Comparison of ENCODE assay signal across 18 mouse cellular contexts in genomic region chr7:143505411-143505810, GRCm38 (mm10). TPM values are rescaled to one million over a fixed set of nuclear protein-coding genes. Genes with fewer than 3 reads are reported as not detected.
DNase-seq lines count a peak whose midpoint lies in the region; ATAC-seq and TF ChIP-seq lines count a peak whose summit lies in the region.
"Had no signal": no experiment of that assay in that cellular context is flagged by ENCODE, and none has a peak within 500 bp of the region (broad histone marks: within the 10 kb centered on the region; RNA-seq: fewer than 3 reads in every experiment).

No protein-coding gene starts in this region.

- peaks cover 42% of the 10 kb centered on the region for H3K27me3 ChIP-seq in E14TG2a.4 (ENCODE audit: insufficient read depth, low read length)
- no peaks in the 10 kb centered on the region for H3K27me3 ChIP-seq in MEL (ENCODE audit: control insufficient read depth in 1 of 2, insufficient read depth in 2 of 2, low read length in 2 of 2)

- peaks cover 5% of the 10 kb centered on the region; the same call in 1 of the 2 replicates for H3K36me3 ChIP-seq in E14TG2a.4 (ENCODE audit: insufficient read depth, low read length)
- peaks cover 0 to 6% of the 10 kb centered on the region in 2 experiments; a peak in 2 of 4 replicates for H3K36me3 ChIP-seq in MEL (ENCODE audit: control insufficient read depth in 1 of 2, insufficient read depth in 2 of 2, low read length in 2 of 2)
- H3K36me3 ChIP-seq: embryonic facial prominence, embryonic 15.5 days; forebrain, embryonic 15.5 days had no signal

- no peak for TF ChIP-seq RAD21 in MEL (IDR thresholded peaks at IDR 0.05; ENCODE audit: low read depth, low read length)

- TF ChIP-seq POLR2A in MEL (IDR thresholded peaks at IDR 0.05; ENCODE audit: control insufficient read depth in 1 of 2, insufficient read depth in 1 of 2, low read depth in 1 of 2, low read length in 2 of 2, poor library complexity in 1 of 2), result no peak

- H3K4me1 ChIP-seq in E14TG2a.4 (replicated peaks; ENCODE audit: low read depth, low read length) (peaks cover 55% of the 10 kb centered on the region), MEL (ENCODE audit: control insufficient read depth in 1 of 2, insufficient read depth in 2 of 2, low read length in 2 of 2) (peaks cover 5 to 14% of the 10 kb centered on the region in 2 experiments; a peak in 3 of 4 replicates)

- TF ChIP-seq EP300 in MEL (IDR thresholded peaks at IDR 0.05; ENCODE audit: low read depth in 1 of 2, low read length in 2 of 2), result no peak

- H3K9ac ChIP-seq in MEL (ENCODE audit: control insufficient read depth, low read depth, low read length, poor library complexity, severe bottlenecking), result no peak overlapping the region
- H3K9ac ChIP-seq: embryonic facial prominence, embryonic 13.5 days; embryonic facial prominence, embryonic 15.5 days; forebrain, embryonic 13.5 days; forebrain, embryonic 15.5 days; forebrain, postnatal 0 days had no signal

- DNase-seq in MEL (ENCODE audit: low read depth, low spot score) (peak; percentile 58), R1 (ENCODE audit: low read depth, low spot score) (peak; percentile 59)
- no peak for DNase-seq in B cell, adult 2 months
- DNase-seq in retina, postnatal 1 day, result no peak
- DNase-seq: cerebellum, adult 9-11 months had no signal

- H3K79me2 ChIP-seq in MEL (ENCODE audit: control insufficient read depth, insufficient read depth, low read length, poor library complexity), result peaks cover 10% of the 10 kb centered on the region

- no peak overlapping the region for H3K27ac ChIP-seq in MEL (ENCODE audit: control insufficient read depth, low read depth, low read length)
- H3K27ac ChIP-seq: embryonic facial prominence, embryonic 13.5 days; embryonic facial prominence, embryonic 15.5 days; forebrain, embryonic 13.5 days; forebrain, embryonic 15.5 days had no signal

- ATAC-seq in erythroid progenitor cell, adult 5-6 weeks (replicated peaks; ENCODE audit: low FRiP score, poor library complexity, severe bottlenecking), result no peak
- ATAC-seq: activated CD4-positive, CD25-positive, alpha-beta regulatory T cell, adult 4 months; forebrain, embryonic 13.5 days; forebrain, embryonic 15.5 days; Patski had no signal

- no peak for TF ChIP-seq CTCF in E14TG2a.4 (conservative IDR thresholded peaks at IDR 0.05; ENCODE audit: low read length)
- TF ChIP-seq CTCF in MEL (IDR thresholded peaks at IDR 0.05 in 2 of 3, conservative IDR thresholded peaks at IDR 0.05 in 1 of 3; ENCODE audit: control insufficient read depth in 1 of 3, insufficient read depth in 1 of 3, low read depth in 2 of 3, low read length in 3 of 3, poor library complexity in 1 of 3, severe bottlenecking in 1 of 3), result no peak

- H3K9me3 ChIP-seq in E14TG2a.4 (ENCODE audit: low read length), result no peaks in the 10 kb centered on the region
- H3K9me3 ChIP-seq in MEL (replicated peaks; ENCODE audit: insufficient read depth, low read length), result no peaks in the 10 kb centered on the region
- H3K9me3 ChIP-seq: embryonic facial prominence, embryonic 13.5 days; embryonic facial prominence, embryonic 15.5 days; forebrain, embryonic 13.5 days; forebrain, embryonic 15.5 days had no signal

- H3K4me3 ChIP-seq in E14TG2a.4 (replicated peaks; ENCODE audit: low read length) (peak overlapping the region; percentile 45), MEL (ENCODE audit: control insufficient read depth in 1 of 2, insufficient read depth in 1 of 2, low read depth in 2 of 2, low read length in 2 of 2) (no peak overlapping the region)
- H3K4me3 ChIP-seq: embryonic facial prominence, embryonic 13.5 days; embryonic facial prominence, embryonic 15.5 days; erythroblast, embryonic 14.5 days; forebrain, embryonic 13.5 days; forebrain, embryonic 15.5 days had no signal

TF ChIP-seq in MEL, 35 proteins besides CTCF, POLR2A, EP300 and RAD21:
- TF ChIP-seq GATA1 (IDR thresholded peaks at IDR 0.05; ENCODE audit: low read depth, low read length) (no peak), TBP (IDR thresholded peaks at IDR 0.05; ENCODE audit: low read depth, low read length) (no peak), USF2 (IDR thresholded peaks at IDR 0.05; ENCODE audit: borderline replicate concordance in 1 of 2, insufficient read depth in 1 of 2, low read depth in 1 of 2, low read length in 2 of 2) (no peak), SMC3 (IDR thresholded peaks at IDR 0.05; ENCODE audit: low read depth, low read length) (no peak), TCF12 (IDR thresholded peaks at IDR 0.05; ENCODE audit: low read depth, low read length) (no peak), ZC3H11A (IDR thresholded peaks at IDR 0.05; ENCODE audit: low read depth, low read length) (no peak), TAL1 (IDR thresholded peaks at IDR 0.05; ENCODE audit: low read length) (no peak), UBTF (IDR thresholded peaks at IDR 0.05; ENCODE audit: borderline replicate concordance, insufficient read depth, low read depth, low read length) (no peak), MYB (IDR thresholded peaks at IDR 0.05; ENCODE audit: low read depth, low read length) (no peak), BHLHE40 (IDR thresholded peaks at IDR 0.05; ENCODE audit: borderline replicate concordance, low read depth, low read length) (no peak), MAFK (IDR thresholded peaks at IDR 0.05; ENCODE audit: borderline replicate concordance, low read depth, low read length) (no peak), E2F4 (IDR thresholded peaks at IDR 0.05; ENCODE audit: borderline replicate concordance, low read depth, low read length) (no peak)

RNA-seq across cellular contexts. Expression of gene Phlda2, which starts 2.5 kb away (rescaled TPM):
- total RNA-seq in MEL (2012; rRNA removed), result 152 and 160 TPM in 2 replicates
- polyA plus RNA-seq in MEL (2012; ENCODE audit: insufficient read depth in 1 of 2, insufficient read length in 2 of 2, low read depth in 1 of 2, low replicate concordance in 2 of 2, missing spikeins in 1 of 2), result 100 to 1,000 TPM in 1 of 2 experiments, not detected in 1; 253 TPM
- not detected in 2 replicates for total RNA-seq in erythroid progenitor cell, adult 5-6 weeks (2015; ENCODE audit: low replicate concordance)
- total RNA-seq in erythroid progenitor cell, adult 5-6 weeks (2017; ENCODE audit: low replicate concordance), result not detected in 2 replicates
- total RNA-seq: forebrain, postnatal 0 days; gastrocnemius, adult 18-20 months had no signal
- polyA plus RNA-seq: activated CD4-positive, CD25-positive, alpha-beta regulatory T cell, adult 4 months; cerebellum, adult 2 months; forebrain, embryonic 13.5 days; forebrain, postnatal 0 days; Patski had no signal

RNA-seq across cellular contexts. Expression of gene Slc22a18, which starts 31.9 kb away (rescaled TPM):
- total RNA-seq in MEL (2012; rRNA removed), result 5.2 and 5.8 TPM in 2 replicates
- 10 to 100 TPM in 1 of 2 experiments, not detected in 1; 19.8 TPM for polyA plus RNA-seq in MEL (2012; ENCODE audit: insufficient read depth in 1 of 2, insufficient read length in 2 of 2, low read depth in 1 of 2, low replicate concordance in 2 of 2, missing spikeins in 1 of 2)
- not detected in 2 replicates for total RNA-seq in erythroid progenitor cell, adult 5-6 weeks (2015; ENCODE audit: low replicate concordance)
- total RNA-seq in erythroid progenitor cell, adult 5-6 weeks (2017; ENCODE audit: low replicate concordance), result not detected in 2 replicates
- polyA plus RNA-seq: C2C12; erythroblast, embryonic 14.5 days had no signal

RNA-seq across cellular contexts. Expression of gene Nap1l4, which starts 43.5 kb away (rescaled TPM):
- 136 and 165 TPM in 2 replicates for total RNA-seq in MEL (2012; rRNA removed)
- polyA plus RNA-seq in MEL (2012; ENCODE audit: insufficient read depth in 1 of 2, insufficient read length in 2 of 2, low read depth in 1 of 2, low replicate concordance in 2 of 2, missing spikeins in 1 of 2), result 100 to 1,000 TPM in 1 of 2 experiments, not detected in 1; 186 TPM
- total RNA-seq in erythroid progenitor cell, adult 5-6 weeks (2015; ENCODE audit: low replicate concordance), result 114 and 120 TPM in 2 replicates
- total RNA-seq in erythroid progenitor cell, adult 5-6 weeks (2017; ENCODE audit: low replicate concordance), result 158 and 165 TPM in 2 replicates

RNA-seq across cellular contexts. Expression of gene Cdkn1c, which starts 44.6 kb away (rescaled TPM):
- 9.5 and 10.0 TPM in 2 replicates for total RNA-seq in MEL (2012; rRNA removed)
- 10 to 100 TPM in 1 of 2 experiments, not detected in 1; 11.9 TPM for polyA plus RNA-seq in MEL (2012; ENCODE audit: insufficient read depth in 1 of 2, insufficient read length in 2 of 2, low read depth in 1 of 2, low replicate concordance in 2 of 2, missing spikeins in 1 of 2)
- 14.8 TPM in 1 of 2 replicates, not detected in the other for total RNA-seq in erythroid progenitor cell, adult 5-6 weeks (2015; ENCODE audit: low replicate concordance)
- total RNA-seq in erythroid progenitor cell, adult 5-6 weeks (2017; ENCODE audit: low replicate concordance), result not detected in 2 replicates

Comparison
In these comparisons a context has a peak if more than half of its experiments do, and no peak if none do; other contexts are left out.
1. DNase-seq: peak in MEL (single experiment) and R1 (single experiment); none in B cell, adult 2 months (0 of 2) and retina, postnatal 1 day (single experiment).
2. RNA of gene Phlda2, which starts 2.5 kb away (total RNA-seq): 152 to 160 TPM in MEL; not detected in erythroid progenitor cell, adult 5-6 weeks; every median in the first group is over 100 times any median in the second.